Mouse (Mus musculus) liver (tissue): ENCODE measurements around the gene Nrp2.

ENCODE experiments used
- DNase-seq: peaks from one replicate; pipeline ENCODE4 v3.0.0-alpha.2; 2020; ENCODE audit warnings: mixed read lengths

Nrp2 gene

GRCm38 (mm10) chr1:62703158-62704116, at the start of gene Nrp2:
Nrp2 (plus strand) TSS chr1:62703285.
- peak; percentile 67 for DNase-seq

- DNase-seq: no peak
Observed at GRCm38 (mm10) chr1:62654436-62654835, 48.6 kb upstream of the Nrp2 start.

GRCm38 (mm10) chr1:62664960-62665645, 38.0 kb upstream of the Nrp2 start:
- peak; percentile 21 for DNase-seq

- DNase-seq: no peak
Observed at GRCm38 (mm10) chr1:62665771-62666730, 37.0 kb upstream of the Nrp2 start.

GRCm38 (mm10) chr1:62666780-62667179, 36.3 kb upstream of the Nrp2 start:
- DNase-seq: no peak

GRCm38 (mm10) chr1:62678611-62679344, 24.3 kb upstream of the Nrp2 start:
- no peak for DNase-seq

GRCm38 (mm10) chr1:62679466-62679865, 23.6 kb upstream of the Nrp2 start:
- no peak for DNase-seq

- DNase-seq: no peak
Observed at GRCm38 (mm10) chr1:62682456-62683385, 20.4 kb upstream of the Nrp2 start.

- no peak for DNase-seq
Observed at GRCm38 (mm10) chr1:62683498-62683897, 19.6 kb upstream of the Nrp2 start.

- no peak for DNase-seq
Observed at GRCm38 (mm10) chr1:62687511-62687910, 15.6 kb upstream of the Nrp2 start.

- no peak for DNase-seq
Observed at GRCm38 (mm10) chr1:62691175-62691574, 11.9 kb upstream of the Nrp2 start.

GRCm38 (mm10) chr1:62696312-62696982, 6.6 kb upstream of the Nrp2 start:
- no peak for DNase-seq

- no peak for DNase-seq
Observed at GRCm38 (mm10) chr1:62696983-62697341, 6.1 kb upstream of the Nrp2 start.

- no peak for DNase-seq
Observed at GRCm38 (mm10) chr1:62697353-62697752, 5.7 kb upstream of the Nrp2 start.

- no peak for DNase-seq
Observed at GRCm38 (mm10) chr1:62699801-62700200, 3.3 kb upstream of the Nrp2 start.

- DNase-seq: peak; percentile 49
Observed at GRCm38 (mm10) chr1:62701065-62701921, 1.8 kb upstream of the Nrp2 start.

GRCm38 (mm10) chr1:62702743-62703142, 342 bp upstream of the Nrp2 start:
- no peak for DNase-seq

- DNase-seq: no peak
Observed at GRCm38 (mm10) chr1:62704117-62704888, 1.2 kb downstream of the Nrp2 start.
